In genomic region chr10:83368918-83369317, GRCm38 (mm10) we compare ENCODE assay signal across 26 mouse cellular contexts. TPM values are rescaled to one million over a fixed set of nuclear protein-coding genes. Genes with fewer than 3 reads are reported as not detected.
A peak's percentile ranks its signal among the peaks of the same experiment; 100 is the strongest.
DNase-seq lines count a peak whose midpoint lies in the region; ATAC-seq and TF ChIP-seq lines count a peak whose summit lies in the region.
"Had no signal": no experiment of that assay in that cellular context is flagged by ENCODE, and none has a peak within 500 bp of the region (broad histone marks: within the 10 kb centered on the region; RNA-seq: fewer than 3 reads in every experiment).

No protein-coding gene starts in this region.

- ATAC-seq in kidney, embryonic 15.5 days (replicated peaks; ENCODE audit: low FRiP score) = no peak
- peak; percentile 29; the same call in 1 of the 2 replicates for ATAC-seq in liver, postnatal 0 days
- ATAC-seq: activated CD4-positive, CD25-positive, alpha-beta regulatory T cell, adult 4 months; forebrain, embryonic 16.5 days; intestine, embryonic 16.5 days; midbrain, embryonic 16.5 days had no signal

- no peaks in the 10 kb centered on the region for H3K27me3 ChIP-seq in kidney, embryonic 15.5 days
- H3K27me3 ChIP-seq in liver, postnatal 0 days (ENCODE audit: insufficient read depth, low read length) = no peaks in the 10 kb centered on the region
- H3K27me3 ChIP-seq: hindbrain, embryonic 13.5 days; limb, embryonic 12.5 days; liver, embryonic 13.5 days had no signal

- WGBS in kidney, embryonic 15.5 days = 76% methylated on average over 5 of the region's 5 CpGs
- WGBS in liver, postnatal 0 days (ENCODE audit: insufficient replicate concordance) = 69% methylated on average over 5 of the region's 5 CpGs

- no peak overlapping the region for H3K4me3 ChIP-seq in kidney, embryonic 15.5 days (replicated peaks)
- H3K4me3 ChIP-seq in liver, postnatal 0 days (ENCODE audit: low read depth, low read length) = no peak overlapping the region
- H3K4me3 ChIP-seq: erythroblast, embryonic 14.5 days; hindbrain, embryonic 13.5 days; limb, embryonic 12.5 days; liver, embryonic 13.5 days had no signal

- no peak overlapping the region for H3K9ac ChIP-seq in kidney, embryonic 15.5 days
- no peak overlapping the region for H3K9ac ChIP-seq in liver, postnatal 0 days (replicated peaks)
- H3K9ac ChIP-seq: hindbrain, embryonic 13.5 days; limb, embryonic 12.5 days; liver, embryonic 13.5 days had no signal

- peak; percentile 69 for DNase-seq in kidney, adult 11 months
- DNase-seq in liver, postnatal 0 days = no peak
- no peak for DNase-seq in liver
- DNase-seq in kidney, adult 8-10 months = peak; percentile 54 to 65
- peak; percentile 67 to 70 for DNase-seq in kidney, postnatal 36 days
- DNase-seq in gastrocnemius, adult 18-20 months (ENCODE audit: low spot score) = no peak
- DNase-seq: adrenal gland, adult 8-10 months; cerebellum, postnatal 14 days; gastrocnemius, postnatal 10 days; heart, postnatal 4 days; layer of hippocampus, adult 9-11 months; liver, embryonic 13.5 days; lung, adult 2 months; lung, postnatal 10 days; right cerebral cortex, postnatal 25 days; thymus, postnatal 4 days had no signal

- no peaks in the 10 kb centered on the region for H3K4me1 ChIP-seq in kidney, embryonic 15.5 days
- no peaks in the 10 kb centered on the region for H3K4me1 ChIP-seq in liver, postnatal 0 days (ENCODE audit: insufficient read depth)
- H3K4me1 ChIP-seq: hindbrain, embryonic 13.5 days; limb, embryonic 12.5 days; liver, embryonic 13.5 days had no signal

- no peak for TF ChIP-seq CTCF in liver, postnatal 0 days (IDR thresholded peaks at IDR 0.05; ENCODE audit: low read depth)

- no peaks in the 10 kb centered on the region for H3K9me3 ChIP-seq in kidney, embryonic 15.5 days (replicated peaks)
- H3K9me3 ChIP-seq in liver, postnatal 0 days (ENCODE audit: low read length) = no peaks in the 10 kb centered on the region
- H3K9me3 ChIP-seq: hindbrain, embryonic 13.5 days; limb, embryonic 12.5 days; liver, embryonic 13.5 days had no signal

- H3K27ac ChIP-seq in kidney, embryonic 15.5 days = no peak overlapping the region
- no peak overlapping the region for H3K27ac ChIP-seq in liver, postnatal 0 days (ENCODE audit: low read depth)
- H3K27ac ChIP-seq: hindbrain, embryonic 13.5 days; limb, embryonic 12.5 days; liver, embryonic 13.5 days; macrophage had no signal

- H3K4me2 ChIP-seq in kidney, embryonic 15.5 days = no peak overlapping the region
- H3K4me2 ChIP-seq in liver, postnatal 0 days (ENCODE audit: low read depth, low read length) = no peak overlapping the region
- H3K4me2 ChIP-seq: heart, embryonic 11.5 days; hindbrain, embryonic 13.5 days; limb, embryonic 12.5 days; liver, embryonic 13.5 days had no signal

- no peak for TF ChIP-seq EP300 in liver, postnatal 0 days (IDR thresholded peaks at IDR 0.05; ENCODE audit: low read depth)

- peaks cover 92% of the 10 kb centered on the region for H3K36me3 ChIP-seq in kidney, embryonic 15.5 days
- H3K36me3 ChIP-seq in liver, postnatal 0 days (replicated peaks; ENCODE audit: insufficient read depth, low read length) = peaks cover 47% of the 10 kb centered on the region

RNA-seq across cellular contexts. Expression of gene D10Wsu102e, which starts 8.9 kb away (rescaled TPM):
- polyA plus RNA-seq in kidney, embryonic 15.5 days (2015; fragmentation: Nextera tagmentation; extraction: Ambion mirVana) = 0.78 and 0.82 TPM in 2 replicates
- polyA plus RNA-seq in liver, postnatal 0 days (2015; fragmentation: Nextera tagmentation; extraction: Ambion mirVana) = 0.14 and 0.16 TPM in 2 replicates
- under 1 TPM; 0.45 to 0.53 TPM for total RNA-seq in gastrocnemius, adult 18-20 months (2021)

RNA-seq across cellular contexts. Expression of gene Slc41a2, which starts 31.2 kb away (rescaled TPM):
- polyA plus RNA-seq in kidney, embryonic 15.5 days (2015; fragmentation: Nextera tagmentation; extraction: Ambion mirVana) = 0.57 and 0.58 TPM in 2 replicates
- polyA plus RNA-seq in liver, postnatal 0 days (2015; fragmentation: Nextera tagmentation; extraction: Ambion mirVana) = 0.20 and 0.76 TPM in 2 replicates
- total RNA-seq in gastrocnemius, adult 18-20 months (2021) = under 1 TPM; 0.50 to 0.53 TPM
- polyA plus RNA-seq: erythroblast, embryonic 14.5 days had no signal

Comparison
In these comparisons a context has a peak if more than half of its experiments do, and no peak if none do; other contexts are left out.
1. DNase-seq: peak in kidney, adult 11 months (single experiment), kidney, adult 8-10 months (2 of 2) and kidney, postnatal 36 days (2 of 2); none in liver, postnatal 0 days (single experiment), liver (single experiment) and gastrocnemius, adult 18-20 months (single experiment).